Comparison of ENCODE assay signal across 8 mouse cellular contexts in genomic region chr14:55584702-55585565, GRCm38 (mm10). TPM values are rescaled to one million over a fixed set of nuclear protein-coding genes. Genes with fewer than 3 reads are reported as not detected.
DNase-seq lines count a peak whose midpoint lies in the region; ATAC-seq lines count a peak whose summit lies in the region.

Gene Emc9 (minus strand): TSS chr14:55585302.

- peak; percentile 73 to 80 for DNase-seq in adrenal gland, adult 18-20 months (ENCODE audit: low spot score in 2 of 2)
- peak; percentile 82 for DNase-seq in embryo, embryonic 10 days (ENCODE audit: low spot score)
- peak; percentile 83 for DNase-seq in gastrocnemius, postnatal 25 days
- peak in 1 of 2 experiments; percentile 49 for DNase-seq in left cerebral cortex, postnatal 14 days (ENCODE audit: low spot score in 2 of 2)
- DNase-seq in right cerebral cortex, postnatal 25 days, result peak; percentile 69
- DNase-seq in yolk sac, embryonic 10.5 days (ENCODE audit: low spot score), result peak; percentile 85

- intact Hi-C loops in left cerebral cortex, postnatal 14 days (cut with DNase I), result no loop called here

- ATAC-seq in inflammation-experienced regulatory T-cells, adult 6 months, result peak; percentile 80
- peak; percentile 83 for ATAC-seq in megakaryocyte progenitor cell, adult 5-6 weeks (replicated peaks; ENCODE audit: poor library complexity)

RNA-seq across cellular contexts. Expression of gene Emc9, which starts in this region (rescaled TPM):
- total RNA-seq in adrenal gland, adult 18-20 months (2021), result 10 to 100 TPM; 27.5 to 45.7 TPM
- 10 to 100 TPM; 33.4 to 34.1 TPM for total RNA-seq in gastrocnemius, postnatal 25 days (2021)
- 10 to 100 TPM; 19.1 to 25.6 (median 23.3) TPM for polyA plus RNA-seq in inflammation-experienced regulatory T-cells, adult 6 months (2017; shearing (Covaris generic))
- 10 to 100 TPM; 38.7 to 45.5 TPM for total RNA-seq in left cerebral cortex, postnatal 14 days (2021)
- total RNA-seq in megakaryocyte progenitor cell, adult 5-6 weeks (2015), result 5.1 and 5.5 TPM in 2 replicates
- 6.9 and 9.7 TPM in 2 replicates for total RNA-seq in megakaryocyte progenitor cell, adult 5-6 weeks (2017)
